ENCODE assay signal across 9 mouse cellular contexts in the genomic region with DNA sequence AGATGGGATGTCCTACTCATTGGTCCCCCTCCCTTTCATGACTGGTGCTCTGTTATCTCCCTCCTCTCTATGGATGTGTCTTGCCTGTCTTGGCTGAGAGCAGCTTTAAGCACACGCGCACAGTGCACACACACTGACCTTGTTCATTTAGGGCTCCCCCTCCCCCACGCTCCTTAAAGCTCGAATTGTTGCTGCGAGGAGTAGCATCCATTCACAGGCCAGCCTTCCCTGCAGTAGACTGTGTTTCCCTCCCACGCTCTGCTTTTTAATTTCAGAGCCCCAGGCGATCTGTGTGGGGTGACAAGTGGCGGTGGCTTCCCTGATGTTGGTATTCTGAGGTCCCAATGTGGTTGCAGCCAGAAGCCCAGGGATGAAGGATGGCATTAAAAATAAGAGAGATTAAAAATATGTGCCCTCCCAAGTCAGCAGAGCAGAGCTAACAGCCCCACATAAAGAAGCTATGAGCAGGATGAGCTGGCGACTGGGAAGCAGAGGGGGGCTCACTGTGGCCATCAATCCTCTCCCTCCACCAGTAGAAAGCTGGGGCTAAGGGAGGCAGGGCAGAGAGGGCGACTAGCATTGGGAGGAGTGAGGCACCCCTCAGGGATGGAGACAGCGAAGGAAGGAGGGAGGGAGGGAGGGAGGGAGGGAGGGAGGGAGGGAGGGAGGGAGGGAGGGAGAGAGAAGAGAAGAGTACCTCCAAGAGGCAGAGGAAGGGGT.
DNase-seq lines count a peak whose midpoint lies in the region; ATAC-seq lines count a peak whose summit lies in the region.
"Had no signal": no experiment of that assay in that cellular context is flagged by ENCODE, and none has a peak within 500 bp of the region (broad histone marks: within the 10 kb centered on the region; RNA-seq: fewer than 3 reads in every experiment).

No protein-coding gene starts in this region.

- no peaks in the 10 kb centered on the region for H3K27me3 ChIP-seq in kidney, embryonic 16.5 days (ENCODE audit: insufficient read depth, low read length)
- peaks cover 18% of the 10 kb centered on the region; the same call in 1 of the 2 replicates for H3K27me3 ChIP-seq in hindbrain, embryonic 10.5 days (ENCODE audit: insufficient read depth, poor library complexity, severe bottlenecking)
- peaks cover 15% of the 10 kb centered on the region for H3K27me3 ChIP-seq in midbrain, embryonic 10.5 days (ENCODE audit: low read depth, poor library complexity, severe bottlenecking)
- peaks cover 7% of the 10 kb centered on the region; the same call in 1 of the 2 replicates for H3K27me3 ChIP-seq in heart, embryonic 12.5 days (replicated peaks)

- no peak overlapping the region for H3K4me2 ChIP-seq in kidney, embryonic 16.5 days (replicated peaks; ENCODE audit: low read depth, low read length)
- H3K4me2 ChIP-seq in heart, embryonic 12.5 days, result no peak overlapping the region

- ATAC-seq in kidney, embryonic 16.5 days (ENCODE audit: low FRiP score, low TSS enrichment), result peak; percentile 42; the same call in 1 of the 2 replicates
- no peak for ATAC-seq in heart, embryonic 12.5 days (ENCODE audit: insufficient number of reproducible peaks, low FRiP score)

- peaks cover 15% of the 10 kb centered on the region; the same call in 1 of the 2 replicates for H3K4me1 ChIP-seq in kidney, embryonic 16.5 days (ENCODE audit: insufficient read depth, low read length)
- H3K4me1 ChIP-seq in hindbrain, embryonic 10.5 days (replicated peaks), result peaks cover 42% of the 10 kb centered on the region
- H3K4me1 ChIP-seq in midbrain, embryonic 10.5 days, result peaks cover 41% of the 10 kb centered on the region
- H3K4me1 ChIP-seq in heart, embryonic 12.5 days (replicated peaks), result peaks cover 42% of the 10 kb centered on the region

- H3K9ac ChIP-seq in kidney, embryonic 16.5 days (replicated peaks; ENCODE audit: low read length), result no peak overlapping the region
- H3K9ac ChIP-seq in heart, embryonic 12.5 days, result no peak overlapping the region

- no peak overlapping the region for H3K4me3 ChIP-seq in kidney, embryonic 16.5 days (ENCODE audit: low read length)
- no peak overlapping the region for H3K4me3 ChIP-seq in hindbrain, embryonic 10.5 days
- no peak overlapping the region for H3K4me3 ChIP-seq in midbrain, embryonic 10.5 days
- no peak overlapping the region for H3K4me3 ChIP-seq in heart, embryonic 12.5 days

- WGBS in kidney, embryonic 16.5 days, result 30% methylated on average over 10 of the region's 11 CpGs
- 39% methylated on average over 10 of the region's 11 CpGs for WGBS in hindbrain, embryonic 10.5 days
- WGBS in midbrain, embryonic 10.5 days, result 57% methylated on average over 10 of the region's 11 CpGs
- 51% methylated on average over 10 of the region's 11 CpGs for WGBS in heart, embryonic 12.5 days

- no peak overlapping the region for H3K27ac ChIP-seq in kidney, embryonic 16.5 days (ENCODE audit: low read length)
- H3K27ac ChIP-seq in hindbrain, embryonic 10.5 days, result peak overlapping the region; percentile 72
- peak overlapping the region; percentile 15; the same call in 1 of the 2 replicates for H3K27ac ChIP-seq in midbrain, embryonic 10.5 days (replicated peaks)
- no peak overlapping the region for H3K27ac ChIP-seq in heart, embryonic 12.5 days (ENCODE audit: poor library complexity, severe bottlenecking)

- no peak for DNase-seq in kidney, postnatal 36 days
- peak; percentile 34 for DNase-seq in hindbrain, embryonic 10.5 days (ENCODE audit: low spot score)
- no peak for DNase-seq in midbrain, embryonic 10.5 days (ENCODE audit: low spot score)
- DNase-seq in right cerebral cortex, postnatal 10 days (ENCODE audit: low spot score in 2 of 2), result peak; percentile 76 to 79
- DNase-seq in testis, postnatal 14 days (ENCODE audit: low spot score), result no peak
- DNase-seq in thymus, postnatal 4 days, result no peak
- DNase-seq: heart, postnatal 14 days had no signal

- H3K9me3 ChIP-seq in kidney, embryonic 16.5 days (ENCODE audit: low read length), result no peaks in the 10 kb centered on the region
- H3K9me3 ChIP-seq in hindbrain, embryonic 10.5 days, result no peaks in the 10 kb centered on the region
- no peaks in the 10 kb centered on the region for H3K9me3 ChIP-seq in midbrain, embryonic 10.5 days (replicated peaks)
- no peaks in the 10 kb centered on the region for H3K9me3 ChIP-seq in heart, embryonic 12.5 days (replicated peaks)

- H3K36me3 ChIP-seq in kidney, embryonic 16.5 days (ENCODE audit: insufficient read depth, low read length), result no peaks in the 10 kb centered on the region
- no peaks in the 10 kb centered on the region for H3K36me3 ChIP-seq in hindbrain, embryonic 10.5 days
- H3K36me3 ChIP-seq in midbrain, embryonic 10.5 days, result no peaks in the 10 kb centered on the region
- no peaks in the 10 kb centered on the region for H3K36me3 ChIP-seq in heart, embryonic 12.5 days

Comparison
In these comparisons a context has a peak if more than half of its experiments do, and no peak if none do; other contexts are left out.
1. H3K27ac ChIP-seq: peak in hindbrain, embryonic 10.5 days (single experiment) and midbrain, embryonic 10.5 days (single experiment); none in kidney, embryonic 16.5 days (single experiment) and heart, embryonic 12.5 days (single experiment).
2. DNase-seq: peak in hindbrain, embryonic 10.5 days (single experiment) and right cerebral cortex, postnatal 10 days (2 of 2); none in kidney, postnatal 36 days (0 of 2), midbrain, embryonic 10.5 days (single experiment), testis, postnatal 14 days (single experiment) and thymus, postnatal 4 days (single experiment).